Mouse (Mus musculus): ENCODE measurements around the gene Mdh1. TPM values are rescaled to one million over a fixed set of nuclear protein-coding genes. Genes with fewer than 3 reads are reported as not detected.

The Mdh1 gene
- total RNA-seq (2021), result 1,000 to 10,000 TPM; 2,492 to 2,562 TPM
- long read RNA-seq, experiment 1, transcript Mdh1-201 (9 exons, 2,122 nt), result major isoform, 1,921 of 2,023 reads
- long read RNA-seq, experiment 1, partial matches to known transcripts, result 74 of 2,023 reads
- long read RNA-seq, experiment 1, other reads (novel, unspliced or antisense), result 28 of 2,023 reads
- long read RNA-seq, experiment 2, transcript Mdh1-201 (9 exons, 2,122 nt), result major isoform, 1,219 of 1,324 reads
- long read RNA-seq, experiment 2, partial matches to known transcripts, result 92 of 1,324 reads
- long read RNA-seq, experiment 2, other reads (novel, unspliced or antisense), result 13 of 1,324 reads

DNA sequence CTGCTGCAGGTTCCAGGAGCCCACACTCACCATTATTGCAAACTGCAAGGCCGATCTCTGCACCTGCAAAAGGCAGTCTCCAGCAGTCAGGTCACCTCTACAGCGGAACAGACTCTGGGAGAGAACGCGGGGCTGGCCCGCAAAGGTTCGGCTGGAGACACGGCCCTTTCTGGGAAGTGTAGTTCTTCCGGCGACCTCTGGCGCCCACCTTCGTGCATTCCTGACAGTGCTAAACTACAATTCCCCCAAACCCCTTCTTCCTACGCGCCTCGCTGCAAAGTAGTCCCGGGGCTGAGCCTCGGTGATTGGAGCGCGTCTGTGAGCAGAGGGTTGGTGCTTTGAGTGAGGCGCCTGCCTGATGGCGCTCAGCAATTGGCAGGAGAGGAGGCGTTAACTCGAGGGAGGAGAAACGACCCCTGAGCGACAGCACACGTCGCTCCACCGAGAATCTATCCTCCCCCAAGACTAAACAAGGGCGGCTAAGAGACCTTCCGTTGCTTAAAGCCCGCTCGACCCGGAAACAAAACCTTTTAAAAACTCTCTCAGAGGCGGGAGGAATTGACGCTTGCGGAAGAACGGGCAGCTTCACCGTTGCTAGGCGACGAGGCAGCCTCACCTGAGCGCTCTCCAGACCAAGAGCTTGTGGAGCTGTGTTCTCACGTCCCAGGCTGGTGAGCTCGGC lies at the start of gene Mdh1, which contains the start of gene Wdpcp:
Mdh1 (minus strand) TSS at position 668 of the 682 bp plus-strand sequence.
Wdpcp (plus strand) TSS at position 536 of the 682 bp plus-strand sequence.
- DNase-seq, result peak; percentile 94 to 99

DNA sequence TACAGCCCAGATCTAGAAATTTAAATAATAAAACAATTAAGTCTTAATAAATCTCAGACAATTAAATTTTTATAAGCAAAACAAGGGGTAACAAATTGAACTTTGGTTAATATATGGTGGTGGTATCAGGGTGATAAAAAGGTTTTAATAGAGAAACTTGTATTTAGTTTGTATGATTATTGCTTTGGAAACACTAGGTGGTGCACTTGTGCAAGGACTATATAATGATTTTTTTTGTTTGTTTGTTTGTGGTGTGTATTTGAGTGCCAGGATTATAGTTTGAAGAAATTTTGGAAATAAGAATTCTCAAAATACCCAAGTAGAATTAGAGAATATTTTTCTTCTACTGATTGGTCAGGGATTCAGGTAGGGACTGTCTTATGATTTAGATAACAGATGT lies 43.7 kb upstream of the Mdh1 start:
- DNase-seq, result no peak

DNA sequence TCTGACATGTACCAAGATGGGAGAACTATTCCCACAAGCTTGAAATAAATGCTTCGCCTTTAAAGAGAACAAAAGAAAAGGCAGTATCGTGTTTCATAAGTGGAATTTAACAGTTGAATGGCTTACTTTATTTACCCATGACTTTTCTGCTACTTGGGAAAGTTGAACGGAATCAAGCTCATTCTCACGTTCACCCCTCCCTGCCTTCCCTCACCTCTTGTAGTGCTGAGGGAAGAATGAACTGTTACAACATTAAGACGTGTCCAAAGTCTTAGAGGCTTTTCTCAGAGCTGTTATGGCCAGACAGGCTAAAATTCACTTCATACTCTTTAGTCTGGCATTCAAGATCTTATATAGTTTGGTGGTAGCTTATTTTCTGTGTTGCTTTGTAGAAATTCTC lies 30.3 kb upstream of the Mdh1 start:
- no peak for DNase-seq

GRCm38 (mm10) chr11:21583286-21583685 lies 11.1 kb upstream of the Mdh1 start:
- DNase-seq, result no peak

- DNase-seq, result no peak
Observed at GRCm38 (mm10) chr11:21581472-21581871, 9.3 kb upstream of the Mdh1 start.

GRCm38 (mm10) chr11:21570973-21571372 lies 1.2 kb downstream of the Mdh1 start:
- DNase-seq, result peak; percentile 54 to 60

DNA sequence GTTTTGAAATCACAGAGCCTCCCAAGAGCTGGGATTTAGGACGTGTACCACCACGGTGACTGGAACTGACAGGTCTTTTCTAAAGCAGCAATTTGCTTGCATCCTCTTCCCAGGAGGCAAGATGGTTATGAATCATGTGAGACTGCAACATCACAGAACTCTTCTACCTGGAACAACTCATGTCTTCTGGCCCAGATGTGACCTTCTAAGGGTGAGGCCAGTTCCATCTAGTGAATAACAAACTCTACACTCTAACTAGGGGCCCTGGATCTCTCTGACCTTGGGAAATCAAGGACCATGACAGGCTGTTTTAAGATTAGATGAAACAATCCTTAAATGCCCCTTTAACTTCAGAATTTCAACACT lies 2.1 kb downstream of the Mdh1 start:
- peak in 1 of 2 experiments; percentile 39 for DNase-seq

DNA sequence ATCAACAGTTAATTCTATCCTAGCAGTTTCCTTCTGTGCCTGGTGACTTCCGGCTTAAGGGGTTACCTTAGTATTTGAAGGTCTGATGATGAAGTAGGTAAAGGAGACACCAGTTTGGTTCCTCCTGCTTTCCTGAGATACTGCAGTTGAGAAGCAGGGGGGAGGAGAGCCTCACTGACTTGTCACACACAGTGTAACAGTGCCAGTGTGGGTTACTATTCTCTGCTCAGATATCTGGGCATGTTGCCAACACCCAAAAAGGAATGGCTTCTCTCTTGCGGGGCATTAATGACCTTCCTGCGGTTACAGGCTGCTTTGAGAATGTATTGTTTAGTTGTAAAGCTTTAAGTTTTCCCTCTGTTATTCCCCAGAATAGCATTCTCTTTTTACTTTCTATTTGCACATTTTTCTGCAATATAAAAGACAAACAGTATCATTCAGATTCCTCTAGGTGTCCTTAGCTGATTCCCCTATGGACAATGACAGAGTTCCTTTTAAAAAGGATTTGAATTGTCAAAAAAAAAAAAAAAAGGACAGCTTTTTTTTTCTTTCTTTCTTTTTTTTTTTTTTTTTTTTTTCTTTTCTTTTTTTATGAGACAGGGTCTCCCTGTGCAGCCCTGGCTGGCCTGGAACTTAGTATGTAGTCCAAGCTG lies 2.6 kb downstream of the Mdh1 start:
- peak; percentile 75 to 81 for DNase-seq

GRCm38 (mm10) chr11:21569002-21569401 lies 3.2 kb downstream of the Mdh1 start:
- DNase-seq, result no peak

DNA sequence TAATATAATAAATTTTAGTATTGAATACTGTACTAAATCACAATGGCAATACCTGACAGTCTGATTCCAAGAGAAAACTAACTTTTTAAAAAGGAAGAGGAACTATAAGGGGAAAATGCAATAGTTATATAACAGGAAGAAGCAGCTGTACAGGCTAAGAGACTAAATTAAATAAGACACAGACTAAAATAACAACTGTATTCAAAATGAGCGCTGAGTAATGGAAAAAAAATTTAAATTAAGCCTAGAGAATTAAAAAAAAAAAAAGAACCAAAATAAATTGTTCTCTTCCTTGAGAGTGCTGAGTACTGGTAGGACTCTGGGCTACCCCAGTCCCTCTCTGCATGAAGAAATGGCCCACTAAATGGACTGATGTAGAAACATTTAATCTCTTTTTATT lies 4.4 kb downstream of the Mdh1 start:
- DNase-seq, result no peak

GRCm38 (mm10) chr11:21566934-21567333 lies 5.2 kb downstream of the Mdh1 start:
- no peak for DNase-seq

DNA sequence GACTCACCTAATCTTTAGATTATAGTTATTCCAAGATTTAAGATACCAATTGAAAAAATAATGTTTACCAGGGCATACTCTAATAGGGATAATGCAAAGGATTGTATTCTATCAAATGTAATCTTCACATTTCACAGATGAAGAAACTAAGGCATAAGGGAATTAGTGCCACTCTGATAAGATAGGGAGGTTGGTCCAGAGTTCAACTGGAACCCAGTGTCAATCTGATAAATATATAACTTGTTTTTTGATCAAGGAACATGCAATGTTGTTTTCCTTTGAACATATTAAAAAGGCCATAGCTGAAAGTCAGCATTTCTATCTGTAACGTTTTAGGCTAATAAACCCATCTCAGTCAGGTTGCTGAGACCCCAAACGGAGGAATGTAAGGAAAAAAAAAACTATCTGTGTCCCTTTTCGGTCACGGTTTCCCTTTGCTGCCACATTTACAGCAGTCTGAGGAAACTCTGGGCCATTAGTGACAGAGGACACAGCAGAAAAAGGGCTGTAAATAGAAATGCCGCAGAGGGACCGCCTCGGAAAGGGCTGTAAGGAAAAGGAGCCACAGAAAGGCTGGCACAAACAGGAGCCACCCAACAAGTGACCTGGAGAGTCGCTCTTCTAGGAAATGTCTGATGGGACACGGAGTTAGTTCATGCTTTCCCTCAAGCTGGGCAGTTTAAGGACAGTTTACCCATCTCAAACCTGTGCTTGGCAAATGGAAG lies 7.3 kb downstream of the Mdh1 start:
- no peak for DNase-seq

DNA sequence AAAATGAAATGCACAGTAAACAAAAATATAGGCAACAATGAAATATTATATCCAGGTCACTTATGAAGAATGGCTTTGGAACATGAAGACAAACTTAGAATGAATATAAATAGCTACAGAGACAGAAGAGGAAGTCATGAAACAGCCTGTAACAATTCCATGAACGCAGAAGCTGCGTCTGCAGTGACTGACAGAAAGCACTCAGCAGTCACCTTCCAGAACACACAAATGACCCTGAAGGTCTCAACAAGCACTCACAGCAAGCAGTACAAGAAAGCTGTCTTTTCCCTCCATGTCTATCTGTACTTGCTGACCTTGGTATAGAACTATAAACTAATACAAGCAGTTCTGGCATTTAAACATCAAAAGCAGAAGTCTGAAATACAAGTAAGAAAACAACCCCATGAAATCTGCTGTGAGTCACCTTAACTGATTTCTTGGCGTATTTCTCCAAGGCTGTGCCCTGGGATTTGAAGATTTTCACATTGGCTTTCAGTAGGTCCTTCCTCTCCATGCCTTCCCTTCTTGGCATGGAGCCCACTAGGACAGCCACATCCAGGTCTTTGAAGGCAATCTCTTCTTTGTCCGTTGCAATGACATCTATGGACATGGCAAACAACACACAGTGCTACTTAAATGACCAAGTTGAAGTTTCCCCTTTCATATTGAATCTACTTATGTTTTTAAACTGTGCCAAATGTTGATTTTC lies 8.4 kb downstream of the Mdh1 start:
- peak; percentile 47 to 68 for DNase-seq

- peak; percentile 64 to 72 for DNase-seq
Observed at GRCm38 (mm10) chr11:21561347-21561746, 10.8 kb downstream of the Mdh1 start.

DNA sequence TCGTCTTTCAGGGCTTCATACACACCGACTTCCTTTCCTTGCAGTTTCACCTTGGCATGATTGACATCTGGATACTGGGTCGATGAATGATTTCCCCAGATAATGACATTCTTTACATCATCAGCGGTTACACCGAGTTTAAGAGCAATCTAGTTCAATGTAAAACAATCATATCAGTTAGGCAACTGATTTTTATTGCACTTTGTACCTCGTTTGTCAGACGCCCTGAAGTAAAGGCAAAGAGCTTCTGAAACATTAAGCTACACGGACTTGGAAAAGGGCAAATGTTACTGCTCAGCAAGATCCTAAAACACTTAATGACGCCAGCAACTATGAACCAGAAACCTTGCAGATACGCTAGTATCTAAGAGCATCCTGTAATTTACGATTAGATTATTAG lies 12.4 kb downstream of the Mdh1 start:
- no peak for DNase-seq

DNA sequence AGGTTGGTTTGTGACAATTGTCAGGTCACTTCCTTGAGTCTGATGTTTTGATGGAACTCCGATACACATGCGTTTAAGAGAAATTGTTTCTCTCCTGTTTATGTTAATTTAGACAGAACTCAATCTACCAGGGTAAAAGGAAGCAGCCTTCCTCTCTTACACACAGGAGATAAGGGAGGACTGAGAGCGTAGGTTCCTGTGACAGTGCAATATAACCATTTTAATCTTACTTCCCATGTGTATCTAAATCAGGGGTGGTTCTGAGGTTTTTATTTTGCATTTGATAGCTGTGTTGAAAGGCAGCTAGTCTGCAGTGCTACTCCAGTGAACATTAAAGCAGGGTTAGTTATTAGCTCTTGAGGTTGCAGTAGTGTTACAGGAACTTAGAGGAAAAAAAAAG lies 20.1 kb downstream of the Mdh1 start:
- no peak for DNase-seq

DNA sequence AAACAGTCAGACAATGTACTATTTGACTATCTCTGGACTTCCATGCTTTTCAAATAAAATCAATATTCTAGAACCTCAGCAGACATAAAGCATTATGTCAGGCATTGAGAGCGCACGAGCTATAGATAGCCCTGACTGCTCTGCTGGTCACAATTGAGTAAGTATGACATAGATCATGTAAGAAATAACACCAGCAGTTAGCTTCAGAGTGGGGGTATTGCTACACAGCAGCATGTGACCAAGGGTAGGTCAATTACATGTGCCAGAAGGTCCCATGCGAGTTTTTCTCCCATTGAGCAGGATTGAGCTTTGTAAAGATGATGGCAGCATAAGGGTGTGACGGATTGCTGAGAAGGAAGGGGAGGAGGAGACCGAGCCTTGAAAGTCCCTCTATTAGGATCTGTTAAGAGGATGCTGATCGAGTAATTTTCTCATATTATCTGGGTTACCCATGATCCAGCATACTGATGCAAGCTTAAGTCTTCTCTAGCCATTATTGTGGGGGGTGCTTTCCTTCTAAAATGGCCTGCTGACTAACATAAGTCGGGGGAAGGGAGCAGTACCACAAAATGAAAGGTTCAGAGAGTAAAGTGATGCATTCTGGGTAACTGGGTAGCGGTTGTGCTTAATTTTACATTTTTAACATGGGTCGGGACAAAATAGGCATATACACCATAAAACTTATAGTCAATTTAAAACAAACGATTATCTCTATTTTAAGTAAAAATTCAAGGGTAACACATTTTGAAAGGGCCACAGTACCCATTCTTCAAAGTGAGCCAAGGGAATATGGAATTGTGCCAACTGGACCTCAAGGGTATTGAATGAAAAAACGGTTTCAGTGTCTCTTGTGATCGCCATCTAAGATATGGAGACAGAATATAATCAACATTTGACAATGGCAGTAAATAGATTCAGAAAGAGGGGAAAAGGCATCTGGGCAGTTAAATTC lies 21.7 kb downstream of the Mdh1 start:
- no peak for DNase-seq

GRCm38 (mm10) chr11:21549754-21550153 lies 22.4 kb downstream of the Mdh1 start:
- DNase-seq, result no peak

DNA sequence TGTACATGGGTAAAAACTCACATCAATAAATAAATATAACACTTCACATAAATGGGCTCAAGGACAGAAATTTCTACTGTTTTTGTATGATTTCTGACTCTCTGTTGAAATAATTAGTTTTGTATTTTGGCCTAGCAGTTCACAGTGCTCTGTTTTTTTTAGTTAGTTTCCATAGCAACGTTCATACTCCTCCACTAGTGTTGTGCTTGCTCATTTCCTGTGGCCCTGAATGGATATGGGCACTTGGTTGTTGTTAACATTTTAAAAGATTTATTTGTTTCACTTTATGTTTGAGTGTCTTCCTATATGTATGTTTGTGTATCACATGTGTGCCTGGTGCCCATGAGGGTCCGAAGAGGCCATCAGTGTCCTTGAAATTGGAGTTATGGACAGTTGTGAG lies 23.1 kb downstream of the Mdh1 start:
- no peak for DNase-seq

GRCm38 (mm10) chr11:21547518-21547917 lies 24.6 kb downstream of the Mdh1 start:
- DNase-seq, result no peak

DNA sequence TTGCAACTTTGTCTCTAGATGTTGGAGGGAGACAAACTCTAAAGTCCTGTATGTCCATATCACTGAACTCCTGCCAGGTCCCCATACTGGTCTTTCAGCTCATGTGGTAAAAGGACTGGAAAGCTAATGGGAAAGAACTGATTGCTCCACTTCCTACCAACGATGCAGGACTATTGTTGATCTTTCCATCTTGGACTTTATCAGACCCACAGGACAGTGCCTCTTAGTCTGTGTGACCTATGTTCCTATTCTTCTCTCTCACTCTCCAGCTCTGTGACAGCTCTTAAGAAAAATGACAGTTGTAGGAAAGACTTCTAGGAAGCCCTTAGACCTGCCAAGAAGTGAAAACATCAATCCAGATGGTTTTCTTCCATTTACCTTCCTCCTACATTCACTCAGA lies 25.5 kb downstream of the Mdh1 start:
- no peak for DNase-seq
